Mouse (Mus musculus) c-Kit-positive CD71-positive TER-119-negative erythroid progenitor cells, embryonic 14.5 days (primary cell): ENCODE data around the gene Kdm2a.
"Not testable (repeated sequence)": the region's sequence is repeated elsewhere in the genome, so short reads cannot be mapped to it uniquely, and the experiment has no call there.

Source experiments
- DNase-seq: peaks from one replicate; pipeline ENCODE4 v3.0.0-alpha.2; 2013; ENCODE audit warnings: low read depth

Kdm2a gene

DNA sequence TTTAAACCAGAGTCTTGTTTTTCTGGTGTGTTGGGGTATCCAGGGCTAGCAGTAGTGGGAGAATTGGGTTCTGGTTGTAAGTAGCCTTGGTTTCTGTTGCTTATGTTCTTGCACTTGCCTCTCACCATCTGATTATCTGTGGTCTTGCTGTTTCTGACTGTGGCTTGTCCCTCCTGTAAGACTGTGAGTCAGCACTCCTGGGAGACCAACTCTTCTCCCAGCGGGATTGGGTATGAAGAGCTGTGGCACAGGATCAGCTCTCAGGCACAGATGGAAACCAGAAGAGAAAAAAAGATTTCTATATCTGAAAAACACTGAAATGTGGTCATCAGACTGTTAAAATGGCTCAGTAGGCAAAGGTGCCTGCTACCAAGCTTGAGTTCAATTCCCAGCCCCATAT is 16.5 kb upstream of the Kdm2a start:
- DNase-seq = no peak

DNA sequence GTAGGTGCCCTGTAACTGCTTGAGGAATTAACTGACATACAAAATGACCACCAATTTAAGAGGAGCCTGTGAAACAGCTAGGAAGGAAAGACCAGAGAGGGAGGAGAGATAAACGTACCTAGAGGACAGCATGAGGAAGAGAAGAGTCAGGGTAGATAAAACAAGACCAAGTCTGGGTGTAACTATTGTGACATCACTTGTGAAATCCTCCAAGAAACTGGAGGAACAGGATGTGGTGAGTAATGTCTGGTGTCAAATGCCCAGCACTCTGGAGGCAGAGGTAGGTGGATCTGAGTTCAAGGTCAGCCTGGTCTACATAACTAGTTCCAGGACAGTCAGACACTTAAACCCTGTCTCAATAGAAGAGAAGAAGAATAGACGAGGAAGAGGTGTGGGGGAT is 11.0 kb upstream of the Kdm2a start:
- no peak for DNase-seq

DNA sequence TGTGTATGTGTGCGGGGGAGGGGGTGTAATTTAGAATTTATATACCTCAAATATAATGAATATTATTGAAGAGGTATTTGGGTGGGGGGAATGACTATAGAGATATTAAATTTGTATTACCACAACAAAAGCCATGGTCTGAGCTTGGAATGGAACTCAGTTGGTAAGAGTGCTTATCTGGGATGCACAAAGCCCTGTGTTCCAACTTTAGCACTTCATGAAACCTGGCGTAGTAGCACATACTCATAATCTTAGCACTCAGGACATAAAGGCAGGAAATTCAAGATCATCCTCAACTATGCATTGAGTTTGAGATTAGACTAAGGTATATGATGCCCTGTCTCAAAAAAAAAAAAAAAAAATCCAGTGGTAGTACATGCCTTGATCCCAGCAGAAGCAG is 6.8 kb upstream of the Kdm2a start:
- DNase-seq = no peak

DNA sequence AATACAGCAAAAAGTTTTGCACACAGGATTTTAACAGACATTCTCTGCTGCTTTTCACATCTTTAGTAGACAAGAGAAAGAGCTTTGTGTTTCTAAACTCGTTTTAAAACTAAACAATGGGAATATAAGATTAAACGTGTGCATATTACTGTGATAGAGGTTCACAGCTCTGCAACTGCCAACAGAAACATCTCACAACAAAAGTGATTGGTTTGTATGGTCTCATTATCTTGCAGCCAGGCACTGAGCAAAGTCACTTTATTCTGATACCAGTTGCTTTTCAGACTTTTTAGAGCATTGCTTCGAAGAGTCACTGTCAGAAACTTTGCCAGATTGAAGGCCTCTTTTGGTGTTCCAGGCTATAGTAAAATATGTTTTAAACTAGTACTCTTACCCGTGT is 874 bp upstream of the Kdm2a start:
- no peak for DNase-seq

DNA sequence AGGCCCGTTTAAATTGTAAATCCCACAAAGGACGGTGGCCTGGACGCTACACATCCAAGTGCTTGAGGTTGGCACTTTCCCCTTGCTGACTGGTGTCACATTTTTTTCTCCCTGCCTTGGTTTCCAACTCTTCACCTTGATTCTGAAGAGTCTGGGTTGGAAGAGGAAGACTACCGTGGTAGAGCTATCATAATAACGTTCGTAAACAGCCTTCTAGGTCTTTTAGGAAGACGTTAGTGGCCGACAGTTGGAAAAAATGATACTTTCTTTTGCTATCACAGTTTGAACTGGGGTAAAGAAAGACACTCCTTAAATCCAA is 504 bp upstream of the Kdm2a start:
- DNase-seq = no peak

DNA sequence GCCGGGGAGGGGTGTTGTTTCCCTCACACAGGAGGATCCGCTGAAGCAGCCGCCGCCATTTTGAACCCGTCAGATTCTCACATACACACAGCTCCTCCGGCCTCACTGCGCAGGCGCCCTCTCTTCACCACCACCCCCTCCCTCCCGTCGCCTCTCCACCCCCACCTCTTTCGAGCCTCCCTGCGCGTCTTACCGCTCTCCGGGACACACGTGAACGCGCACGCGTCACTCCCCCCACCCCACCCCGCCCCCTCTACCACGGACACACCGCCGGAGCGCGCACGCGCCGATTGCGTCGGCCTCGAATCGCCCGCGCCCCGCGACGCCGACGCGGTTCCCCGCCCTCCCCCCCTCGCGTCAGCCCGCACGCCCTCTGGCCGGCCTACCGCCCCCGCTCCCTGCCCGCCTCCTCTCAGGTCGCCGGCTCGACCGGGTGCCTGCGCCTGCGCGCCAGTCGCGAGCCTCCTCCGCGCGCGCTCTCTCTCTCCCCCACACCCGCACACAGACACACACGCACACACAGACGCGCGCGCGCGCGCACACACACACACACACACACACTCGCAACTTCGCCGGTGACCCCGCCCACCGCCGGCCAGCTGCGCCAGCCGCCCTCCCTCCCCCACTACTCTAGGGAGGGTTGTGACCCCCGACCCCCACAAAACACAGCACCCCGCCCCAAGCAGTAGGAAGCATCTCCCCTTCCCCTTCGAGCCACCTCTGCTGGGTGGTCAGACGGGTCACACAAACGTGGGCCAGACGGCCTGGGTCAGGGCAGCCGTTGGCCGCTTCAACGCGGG is 887 bp downstream of the Kdm2a start:
- DNase-seq = peak; percentile 94

DNA sequence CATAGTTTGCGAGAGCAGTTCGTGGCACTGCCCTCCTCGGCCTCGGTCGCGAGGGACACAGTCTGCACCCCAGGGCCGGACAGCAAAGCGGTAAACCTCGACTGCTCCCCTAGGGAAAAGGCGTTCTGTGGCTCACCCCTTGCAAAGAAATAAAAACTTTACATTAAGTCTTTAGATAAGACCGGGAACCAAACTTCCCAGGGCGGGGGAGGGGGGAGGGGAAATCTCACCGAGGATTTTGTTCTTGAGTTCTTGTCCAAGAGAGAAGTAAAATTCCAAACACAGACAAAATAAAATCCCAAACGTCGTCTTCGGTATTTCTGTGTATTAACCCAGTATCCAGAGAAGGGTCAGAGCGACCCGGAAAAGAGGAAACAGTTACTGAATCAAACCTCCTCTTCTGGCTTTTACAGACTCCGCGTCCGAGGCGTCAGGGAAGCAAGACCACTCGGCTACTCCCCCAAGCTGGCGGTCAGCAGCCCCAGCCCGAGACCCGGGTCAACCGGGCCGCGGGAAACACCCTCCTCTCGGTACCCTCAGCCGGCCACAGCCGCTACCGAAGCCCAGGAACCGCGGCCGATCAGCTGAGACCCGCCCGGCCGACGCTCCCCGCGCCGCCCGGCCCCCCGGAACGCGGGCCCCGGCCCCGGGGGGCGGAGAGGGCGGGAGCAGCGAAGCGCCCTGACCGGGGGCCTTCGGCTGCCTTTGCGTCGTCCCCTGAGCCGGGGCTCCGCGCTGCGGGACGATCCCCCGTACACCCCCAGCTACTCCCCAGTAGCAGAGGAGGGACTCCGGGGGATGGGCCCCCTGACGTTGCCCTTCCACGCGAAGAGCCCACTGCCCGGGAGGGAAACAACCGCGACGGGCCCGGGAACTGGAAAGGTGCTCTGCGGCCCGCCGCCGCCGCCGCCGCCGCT is 1.7 kb downstream of the Kdm2a start:
- DNase-seq = peak; percentile 36

DNA sequence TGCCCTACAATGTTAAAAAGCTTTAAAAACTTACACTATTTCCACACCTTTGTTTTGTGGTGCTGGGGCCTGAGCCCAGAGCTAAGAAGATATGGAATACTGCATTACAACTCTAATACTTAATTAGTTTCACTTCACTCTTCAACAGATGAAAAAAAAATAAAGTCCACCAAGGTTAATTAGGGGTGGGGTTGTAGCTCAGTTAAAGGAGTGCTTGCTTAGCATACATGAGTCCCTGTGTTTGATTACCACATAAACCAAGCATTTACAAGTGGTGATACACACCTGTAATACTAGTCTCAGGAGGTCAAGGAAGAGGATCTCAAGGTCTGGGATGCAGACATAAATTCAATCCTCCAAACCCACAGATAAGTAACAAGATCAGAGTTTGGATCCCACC is 10.8 kb downstream of the Kdm2a start:
- DNase-seq = no peak

DNA sequence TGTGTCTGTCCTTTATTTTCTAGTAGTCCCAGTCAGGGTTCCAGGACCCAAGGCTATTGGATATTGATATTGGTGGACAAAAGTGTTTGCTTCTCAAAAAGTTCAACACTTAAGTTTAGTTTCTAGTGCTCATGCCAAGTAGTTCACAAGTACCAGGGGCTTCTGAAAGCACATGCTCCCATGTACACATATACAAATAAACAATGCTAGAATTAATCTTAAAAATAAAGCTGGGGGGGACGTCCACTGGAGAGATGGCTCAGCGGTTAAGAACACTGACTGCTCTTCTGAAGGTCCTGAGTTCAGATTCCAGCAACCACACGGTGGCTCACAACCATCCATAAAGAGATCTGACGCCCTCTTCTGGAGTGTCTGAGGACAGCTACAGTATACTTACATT is 13.1 kb downstream of the Kdm2a start:
- DNase-seq = no peak

DNA sequence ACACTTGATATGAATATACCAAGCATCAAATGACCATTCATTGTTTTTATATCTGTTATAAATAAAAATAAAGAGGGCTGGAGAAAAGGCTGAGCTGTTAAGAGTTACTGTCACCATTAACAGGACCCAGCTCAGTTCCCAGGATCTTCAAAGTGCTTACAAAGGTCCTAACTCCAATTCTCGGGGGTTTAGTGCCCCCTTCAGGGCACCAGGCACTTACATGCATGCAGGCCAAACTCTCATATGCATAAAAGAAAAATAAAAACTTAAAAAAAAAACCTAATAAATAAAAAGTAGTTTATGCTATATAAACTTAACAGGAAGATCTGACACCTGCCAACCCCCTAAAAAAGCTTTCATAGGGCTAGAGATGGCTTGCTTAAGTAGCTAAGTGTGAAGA is 13.8 kb downstream of the Kdm2a start:
- DNase-seq = no peak

DNA sequence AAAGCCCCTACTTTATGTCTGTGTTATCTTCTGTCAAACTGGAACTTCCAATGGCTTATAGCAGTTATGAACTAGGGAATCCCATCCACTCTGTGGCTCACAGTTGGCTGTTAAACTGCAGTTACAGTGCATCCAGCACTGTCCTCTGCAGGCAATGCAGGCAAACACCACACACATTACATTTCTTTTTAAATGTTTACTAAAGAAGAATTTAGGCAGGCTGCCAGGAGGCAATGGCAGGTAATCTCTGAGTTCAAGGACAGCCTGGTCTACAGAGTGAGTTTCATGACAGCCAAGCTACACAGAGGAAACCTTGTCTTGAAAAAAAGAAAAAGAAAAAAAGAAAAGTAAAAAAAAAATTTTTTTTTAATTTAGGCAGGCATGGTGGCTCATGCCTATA is 14.8 kb downstream of the Kdm2a start:
- DNase-seq = no peak

DNA sequence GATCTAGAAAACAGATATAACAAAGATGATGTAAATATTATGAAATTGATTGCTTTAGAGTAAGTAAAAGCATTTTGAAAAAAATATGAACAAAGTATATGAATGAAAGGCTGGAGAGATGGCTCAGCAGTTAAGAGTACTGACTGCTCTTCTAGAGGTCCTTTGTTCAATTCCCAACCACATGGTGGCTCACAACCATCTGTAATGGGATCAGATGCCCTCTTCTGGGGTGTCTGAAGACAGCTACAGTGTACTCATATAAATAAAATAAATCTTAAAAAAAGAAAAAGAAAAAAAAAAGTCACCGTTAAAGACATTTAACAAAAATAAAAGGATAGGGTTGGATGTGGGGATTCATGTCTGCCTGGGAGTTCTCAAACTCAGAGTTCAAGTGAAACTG is 15.8 kb downstream of the Kdm2a start:
- not testable (repeated sequence) for DNase-seq

DNA sequence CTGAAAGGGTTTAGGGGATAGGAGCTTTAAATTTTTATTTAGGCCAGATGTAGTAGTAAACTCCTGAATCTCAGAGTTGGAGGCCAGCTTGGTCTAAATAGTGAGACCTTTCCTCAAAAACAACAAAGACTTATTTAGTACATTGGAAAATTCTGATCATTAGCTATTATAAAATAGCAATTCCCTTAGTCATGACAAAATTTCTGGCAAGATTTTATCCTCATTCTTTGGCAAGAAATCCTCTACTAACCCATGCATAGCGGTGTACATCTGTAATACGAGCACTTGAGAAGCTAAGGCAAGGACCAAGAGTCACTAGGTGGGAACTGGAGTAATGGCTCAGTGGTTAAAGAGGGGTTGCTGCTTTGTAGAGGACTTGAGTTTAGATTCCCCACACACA is 27.4 kb downstream of the Kdm2a start:
- DNase-seq = no peak

DNA sequence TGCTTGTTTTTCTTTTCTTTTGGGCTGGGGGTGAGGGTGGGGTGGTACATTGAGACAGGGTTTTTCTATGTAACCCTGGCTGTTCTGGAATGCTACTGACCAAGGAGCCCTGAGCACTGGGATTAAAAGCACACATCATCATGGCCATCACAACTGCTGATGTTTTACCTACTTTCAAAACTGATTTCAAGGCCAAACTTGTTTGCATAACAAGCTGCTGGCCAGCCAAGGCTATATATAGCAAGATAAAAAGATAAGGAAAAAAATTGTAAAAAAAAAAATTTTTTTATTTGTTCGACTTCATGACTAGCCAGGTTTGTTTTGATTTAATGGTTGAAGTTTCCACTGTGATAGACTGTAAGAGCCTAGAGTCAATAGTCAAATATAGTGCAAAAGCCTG is 27.8 kb downstream of the Kdm2a start:
- no peak for DNase-seq

DNA sequence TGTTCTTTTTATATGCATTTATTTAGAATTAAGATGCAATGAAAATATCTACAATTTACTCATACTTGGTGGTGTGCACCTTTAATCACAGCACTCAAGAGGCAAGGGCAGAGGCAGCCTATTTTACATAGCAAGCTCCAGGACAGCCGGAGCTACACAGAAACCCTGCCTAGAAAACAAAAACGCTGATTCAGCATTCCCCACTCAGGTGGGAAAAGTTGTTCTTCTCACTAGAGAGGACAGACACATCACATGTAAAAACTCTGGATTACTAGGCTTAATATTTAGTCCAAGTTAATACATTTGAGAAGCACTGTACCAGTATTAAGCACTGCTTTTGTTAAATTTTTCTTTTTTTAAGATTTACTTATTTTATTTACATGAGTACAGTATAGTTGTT is 48.6 kb downstream of the Kdm2a start:
- no peak for DNase-seq

DNA sequence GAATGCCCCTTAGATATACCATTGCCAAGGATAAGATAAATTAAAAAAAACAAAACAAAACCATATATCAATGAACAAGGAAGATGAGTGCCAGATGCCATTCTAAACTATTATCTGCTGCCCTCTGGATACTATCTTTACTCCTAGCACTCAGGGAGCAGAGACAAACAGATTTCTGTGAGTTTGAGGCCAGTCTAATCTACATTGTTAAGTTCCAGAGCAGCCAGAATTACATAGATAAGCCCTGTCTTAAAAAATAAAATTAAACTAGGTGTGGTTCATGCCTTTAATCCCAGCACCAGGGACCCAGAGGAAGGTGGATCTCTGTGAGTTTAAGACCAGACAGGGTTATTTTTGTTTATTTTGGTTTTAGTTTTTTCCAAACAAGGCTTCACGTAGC is 51.6 kb downstream of the Kdm2a start:
- DNase-seq = peak; percentile 23

DNA sequence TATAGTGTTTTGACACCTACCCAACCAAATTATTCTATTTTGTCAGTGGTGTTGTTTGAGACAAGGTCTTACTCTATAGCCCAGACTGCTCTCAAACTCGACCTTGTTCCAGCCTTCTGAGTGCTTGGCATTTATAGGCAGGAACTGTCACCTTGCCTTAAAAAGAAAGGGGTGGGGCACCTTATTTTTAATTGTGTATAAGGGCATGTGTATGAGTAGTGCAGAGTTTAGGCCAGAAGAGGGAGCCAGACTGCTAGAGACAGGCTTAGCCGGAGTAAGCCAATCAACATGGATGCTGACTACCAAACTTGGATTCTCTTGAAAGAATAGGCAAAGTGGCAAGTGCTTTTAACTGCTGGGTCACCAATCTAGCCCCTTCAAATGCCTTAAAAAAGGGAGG is 59.9 kb downstream of the Kdm2a start:
- peak; percentile 73 for DNase-seq

DNA sequence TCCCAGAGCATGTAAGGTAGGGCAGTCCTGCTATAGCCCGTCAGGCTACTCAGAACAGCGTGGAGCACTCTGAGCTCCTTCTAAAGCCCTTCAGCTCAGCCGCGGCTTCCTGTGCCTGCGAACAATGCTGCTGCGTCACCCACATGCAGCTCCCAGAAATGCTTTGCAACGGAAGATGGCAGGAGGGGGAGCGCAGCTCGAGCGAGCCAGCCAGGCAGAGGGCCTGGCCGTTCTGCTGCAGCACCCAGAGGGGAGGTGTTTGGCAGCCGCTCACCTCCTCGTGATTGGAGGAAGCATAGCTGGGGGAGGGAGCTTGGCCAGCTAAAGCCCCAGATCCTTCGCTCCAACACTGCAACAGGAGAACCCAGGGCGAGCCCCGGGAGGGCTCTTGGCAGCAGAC is 64.3 kb downstream of the Kdm2a start:
- peak; percentile 83 for DNase-seq

DNA sequence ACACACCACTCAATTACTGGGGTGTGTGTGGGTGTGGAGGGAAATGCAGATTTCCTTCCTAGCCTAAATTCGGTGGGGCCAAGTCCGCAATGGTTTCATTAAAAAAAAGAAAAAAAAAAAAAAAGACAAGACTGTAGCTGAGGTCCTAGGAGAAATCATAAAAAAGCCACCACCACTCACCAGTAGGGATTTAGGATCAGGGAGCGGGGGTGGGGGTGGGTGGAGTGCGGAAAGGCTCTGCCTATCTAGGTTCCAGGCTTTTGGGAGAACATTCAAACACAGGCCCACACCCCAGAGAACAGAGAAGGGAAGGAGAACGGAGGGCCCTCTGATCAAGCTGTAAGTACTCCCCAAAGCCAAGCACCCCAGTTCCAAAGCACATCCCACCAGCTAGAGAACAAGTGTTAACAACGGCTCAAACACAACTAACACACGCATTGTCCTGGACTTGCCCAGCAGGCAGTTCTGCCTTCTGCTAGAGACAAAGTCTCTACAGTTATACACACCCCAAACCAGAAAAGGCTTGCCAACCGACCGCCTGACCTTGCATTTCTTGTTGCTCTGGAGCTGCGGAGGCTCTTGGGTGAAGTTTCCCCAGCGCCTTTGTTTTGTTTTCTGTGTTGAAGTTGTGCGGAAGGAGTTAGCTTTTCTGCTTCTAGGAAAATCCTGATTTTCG is 64.8 kb downstream of the Kdm2a start:
- DNase-seq = peak; percentile 40

DNA sequence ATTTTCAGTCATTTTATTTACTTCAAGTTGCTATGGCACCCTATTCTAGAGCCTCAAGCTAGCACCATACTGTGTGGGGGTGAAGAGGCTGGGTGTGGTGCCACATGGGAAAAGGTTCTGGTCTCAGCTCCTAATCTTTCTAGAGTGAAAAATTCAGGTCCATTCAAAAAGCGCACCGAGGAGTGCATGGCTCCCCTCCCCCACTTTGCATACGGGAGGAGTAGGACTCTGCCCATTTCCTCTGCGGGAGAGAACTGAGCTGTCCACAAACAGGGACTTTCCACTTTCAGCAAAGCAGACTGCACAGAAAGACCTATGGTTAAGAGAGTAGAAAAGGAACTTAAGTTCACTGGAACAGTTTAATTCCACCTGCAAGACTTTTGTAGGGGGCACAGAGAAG is 65.4 kb downstream of the Kdm2a start:
- DNase-seq = peak; percentile 51

DNA sequence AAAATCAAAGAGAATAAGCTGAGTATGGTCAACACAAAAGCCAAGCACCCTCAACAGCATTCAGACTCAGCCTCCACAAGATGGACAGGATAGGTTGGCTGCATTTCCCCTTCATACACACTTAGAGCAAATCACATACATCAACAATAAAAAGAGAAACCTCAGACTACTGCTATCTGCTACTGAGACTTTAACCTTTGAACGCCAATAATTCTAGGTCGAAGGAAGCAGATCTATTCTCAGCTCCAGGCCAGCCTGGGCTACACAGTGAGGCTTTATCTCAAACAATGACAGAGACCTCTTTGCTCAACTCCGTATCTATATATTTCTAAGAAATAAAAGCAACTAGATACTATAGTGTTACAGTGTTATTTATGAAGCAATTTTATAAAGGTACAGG is 66.8 kb downstream of the Kdm2a start:
- DNase-seq = no peak

DNA sequence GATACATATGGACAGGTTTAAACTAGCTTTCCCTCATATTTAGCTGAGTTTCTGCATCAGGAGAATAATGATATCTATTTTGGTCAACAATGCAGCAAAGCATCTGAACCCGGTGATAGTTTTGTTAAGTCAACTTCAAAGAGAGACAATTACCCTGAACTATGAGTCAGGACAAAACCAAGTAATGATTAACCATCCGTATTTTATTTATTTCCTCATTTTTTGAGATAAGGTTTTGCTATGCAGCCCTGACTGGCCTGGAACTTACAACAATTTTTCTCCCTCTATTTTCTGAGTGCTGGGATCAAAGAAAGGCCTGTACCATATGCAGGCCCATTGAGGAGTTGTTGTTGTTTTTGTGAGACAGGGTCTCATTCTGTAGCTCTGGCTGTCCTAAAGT is 67.5 kb downstream of the Kdm2a start:
- DNase-seq = no peak

DNA sequence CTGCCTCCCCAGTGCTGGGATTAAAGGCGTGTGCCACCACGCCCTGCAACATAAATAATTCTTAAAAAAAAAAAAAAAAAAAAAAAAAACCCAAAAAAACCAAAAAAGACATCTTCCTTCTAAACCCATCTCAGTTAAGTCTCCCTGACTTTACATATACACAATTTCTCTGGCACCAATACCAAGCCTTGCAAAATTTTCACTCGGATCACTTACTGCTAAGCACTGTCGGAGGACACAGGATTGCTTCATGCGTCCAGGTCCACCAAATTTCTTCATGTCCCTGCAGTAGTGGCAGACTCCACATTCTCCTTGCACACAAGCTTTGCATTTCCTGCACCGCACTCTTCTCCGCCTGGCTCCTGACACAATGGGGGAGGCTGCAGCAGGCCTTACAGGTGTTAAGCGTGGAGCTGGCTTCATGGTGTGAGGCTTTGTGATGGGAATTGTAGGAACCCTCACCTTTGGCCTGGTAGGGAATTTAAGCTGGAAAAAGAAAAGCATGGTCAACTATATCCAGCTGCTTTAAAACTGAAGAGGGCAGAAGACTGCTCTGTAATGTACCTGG is 69.3 kb downstream of the Kdm2a start:
- no peak for DNase-seq
